Mouse (Mus musculus): ENCODE measurements at regions not wholly inside any gene's neighbourhood (a gene's known extent, or its start where the extent isn't known, plus 50 kb on each side); places are given as distances from the start of the nearest gene placed in this dataset.

GRCm38 (mm10) chr15:28823526-28823925, 620.0 kb downstream of the Dnah5 start:
- peak; percentile 6 for DNase-seq

DNA sequence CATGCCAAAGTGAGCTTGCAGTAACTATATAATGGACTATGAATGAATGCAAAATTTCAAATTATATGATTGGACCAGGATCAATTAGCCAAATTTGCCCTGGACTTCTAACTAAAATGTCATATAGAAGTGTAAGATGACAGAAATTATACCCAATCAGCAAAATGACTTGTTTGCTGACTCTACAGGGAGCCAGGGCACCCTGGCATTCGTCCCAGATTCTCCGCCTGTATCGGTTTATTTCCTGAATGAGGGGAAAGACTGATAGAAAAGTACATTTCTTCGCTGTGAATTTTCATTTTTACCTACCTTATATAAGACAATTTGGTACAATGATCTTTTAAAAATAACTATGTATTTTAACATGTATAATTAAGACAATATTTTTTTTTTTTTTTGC, 631.3 kb downstream of the Dnah5 start:
- DNase-seq: no peak

GRCm38 (mm10) chr15:28840322-28840721, 636.8 kb downstream of the Dnah5 start:
- DNase-seq: no peak

DNA sequence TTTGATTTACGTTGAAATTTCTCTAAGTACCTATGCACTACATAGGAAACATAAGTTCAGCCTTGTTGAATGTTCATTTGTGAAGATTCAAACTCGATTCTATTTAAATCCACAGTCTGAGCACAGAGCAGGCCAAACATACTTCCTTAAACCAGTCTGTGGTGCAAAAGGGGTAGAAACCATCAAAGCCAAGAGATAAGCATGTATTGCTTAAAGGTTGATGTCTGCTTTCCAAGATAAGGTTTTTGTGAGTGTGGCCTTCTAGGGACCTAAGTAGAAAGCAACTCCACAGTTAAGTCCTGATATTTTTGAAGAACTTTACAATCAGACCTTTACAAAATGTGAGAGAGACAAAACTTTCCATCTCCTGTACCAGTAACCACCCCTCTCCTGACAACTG, 652.9 kb downstream of the Dnah5 start:
- DNase-seq: no peak

DNA sequence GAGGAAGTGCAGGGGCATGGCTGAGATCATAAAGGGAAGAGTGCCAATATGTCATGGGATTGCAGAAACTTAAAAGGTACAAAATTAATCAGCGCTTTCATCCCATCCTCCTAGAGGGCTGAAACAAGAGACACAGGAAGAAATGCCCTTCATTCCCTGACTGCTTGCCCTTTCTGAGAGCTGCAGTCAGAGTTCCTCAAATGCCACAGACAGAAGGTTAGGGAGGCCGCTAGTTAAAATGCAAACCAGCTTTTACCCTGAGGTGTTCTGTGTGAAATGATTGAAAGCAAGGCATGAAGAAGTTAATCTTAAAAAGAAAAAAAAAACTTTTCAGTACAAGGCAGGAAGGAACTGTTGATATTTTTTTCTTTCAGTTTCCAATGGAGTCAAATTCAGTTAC, 654.6 kb downstream of the Dnah5 start:
- no peak for DNase-seq

DNA sequence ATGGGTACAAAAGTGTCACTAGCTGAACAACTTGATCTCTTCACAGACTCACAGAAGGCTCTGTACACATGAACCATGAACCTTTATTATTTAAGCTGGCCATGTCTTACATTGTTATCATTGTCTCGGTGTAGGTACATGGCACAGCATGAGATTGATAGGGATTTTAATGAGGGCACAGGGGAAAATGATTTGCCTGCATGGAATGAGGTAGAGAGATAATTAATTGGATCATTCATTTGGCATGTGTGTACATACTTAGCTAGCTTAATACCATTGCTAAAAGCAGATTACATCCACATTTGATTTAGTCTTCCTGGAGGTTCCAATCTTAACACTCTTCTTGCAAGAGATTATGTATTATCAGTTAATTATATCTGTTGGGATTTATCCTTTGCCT, 660.5 kb downstream of the Dnah5 start:
- DNase-seq: no peak

DNA sequence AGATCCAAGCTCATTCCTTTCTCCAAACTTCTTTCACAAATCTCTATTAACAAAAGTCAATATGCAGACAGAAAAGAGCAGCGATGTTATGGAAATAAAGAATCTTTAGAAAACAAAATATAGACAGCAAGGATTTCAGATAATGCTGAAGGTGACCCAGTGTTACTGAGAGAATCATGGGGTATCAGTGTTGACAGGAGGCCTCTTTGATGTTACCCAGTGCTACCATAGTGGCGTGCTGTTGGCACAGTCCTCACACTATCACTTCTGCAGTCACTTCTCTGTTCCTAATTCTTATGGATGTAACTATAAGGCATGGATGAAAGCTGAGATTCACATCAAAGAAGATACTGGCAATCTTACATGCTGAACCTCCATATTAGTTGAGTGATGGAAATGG, 661.4 kb downstream of the Dnah5 start:
- peak; percentile 7 for DNase-seq

- no peak for DNase-seq
These were observed 669.4 kb downstream of the Dnah5 start for GRCm38 (mm10) chr15:28873001-28873400.

DNA sequence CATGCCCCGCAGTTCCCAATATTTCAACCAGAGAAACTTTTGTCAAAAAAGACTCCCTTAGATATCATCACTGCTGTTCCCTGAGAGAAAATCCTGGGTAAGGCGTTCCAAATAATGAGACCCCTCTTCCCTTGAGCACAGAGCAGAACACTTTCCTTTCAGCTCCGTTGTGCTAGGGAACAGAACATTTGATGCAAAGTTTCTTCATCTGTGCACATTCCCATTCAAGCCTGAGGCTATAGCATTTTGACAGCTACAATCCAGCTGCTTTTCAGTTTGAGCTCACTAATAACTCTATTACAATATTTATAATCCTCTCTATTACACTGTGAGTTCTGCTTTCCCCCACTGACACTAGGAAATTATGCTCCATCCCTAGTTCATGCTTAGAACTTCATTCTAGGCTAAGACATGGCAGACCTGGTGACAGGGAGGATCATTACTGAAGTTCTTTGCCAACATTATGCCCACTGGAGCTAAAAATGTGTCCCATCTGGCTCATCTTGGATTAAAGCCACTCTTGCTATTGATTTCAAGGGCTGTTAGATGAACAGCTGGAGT, 692.8 kb downstream of the Dnah5 start:
- DNase-seq: no peak

GRCm38 (mm10) chr15:28922437-28922836, 718.9 kb downstream of the Dnah5 start:
- DNase-seq: no peak

- DNase-seq: peak; percentile 12
These were observed 744.7 kb downstream of the Dnah5 start for GRCm38 (mm10) chr15:28948245-28948644.

All from heart, postnatal 4 days (tissue).